Mouse (Mus musculus) R1 (cell line): ENCODE data around the gene Gm12789.
"Not testable (repeated sequence)": the region's sequence is repeated elsewhere in the genome, so short reads cannot be mapped to it uniquely, and the experiment has no call there.

ENCODE experiments used
- DNase-seq: peaks from one replicate; pipeline ENCODE4 v3.0.0-alpha.2; 2018; ENCODE audit warnings: low read depth, low spot score

The Gm12789 gene

GRCm38 (mm10) chr4:101986326-101986725 lies at the start of gene Gm12789:
Gm12789 (plus strand) TSS chr4:101986626.
- not testable (repeated sequence) for DNase-seq

GRCm38 (mm10) chr4:101940107-101940506 lies 46.3 kb upstream of the Gm12789 start, which contains the start of gene Gm12794:
Gm12794 (plus strand) TSS chr4:101940407.
- not testable (repeated sequence) for DNase-seq

DNA sequence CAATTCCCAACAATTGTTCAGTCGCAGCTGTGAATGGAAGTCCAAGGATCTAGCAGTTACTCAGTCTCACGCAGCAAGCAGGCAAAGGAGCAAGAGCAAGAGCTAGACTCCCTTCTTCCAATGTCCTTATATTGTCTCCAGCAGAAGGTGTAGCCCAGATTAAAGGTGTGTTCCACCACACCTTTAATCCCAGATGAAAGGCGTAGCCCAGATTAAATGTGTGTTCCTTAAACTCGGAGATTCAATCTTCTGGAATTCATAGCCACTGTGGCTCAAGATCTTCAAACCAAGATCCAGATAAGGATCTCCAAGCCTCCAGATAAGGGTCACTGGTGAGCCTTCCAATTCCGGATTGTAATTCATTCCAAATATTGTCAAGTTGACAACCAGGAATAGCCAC lies 5.5 kb upstream of the Gm12789 start, which contains the start of gene Gm12790:
TSS of gene Gm12790 (minus strand) at position 101 of the 400 bp plus-strand sequence.
- not testable (repeated sequence) for DNase-seq

DNA sequence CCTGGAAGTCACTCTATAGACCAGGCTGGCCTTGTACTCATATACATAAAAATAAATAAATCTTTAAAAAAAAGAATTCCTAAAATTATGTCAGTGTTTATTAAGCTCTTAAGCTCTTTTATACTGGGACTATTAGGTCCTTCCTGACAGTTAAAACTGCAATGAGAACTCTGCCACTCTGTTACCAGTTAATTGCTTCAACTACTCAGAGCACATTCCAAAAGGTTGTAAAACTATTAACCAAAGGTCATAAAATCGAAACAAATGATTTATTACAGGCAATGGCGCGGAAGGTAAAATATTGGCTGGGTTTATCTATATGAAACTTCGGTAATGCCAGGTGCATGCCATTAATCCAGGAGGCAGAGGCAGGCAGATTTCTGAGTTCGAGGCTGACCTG lies 748 bp upstream of the Gm12789 start:
- DNase-seq: no peak

- DNase-seq: peak; percentile 73
These were observed 11.0 kb downstream of the Gm12789 start for GRCm38 (mm10) chr4:101997426-101997825.

GRCm38 (mm10) chr4:101998267-101998922 lies 12.0 kb downstream of the Gm12789 start:
- DNase-seq: peak; percentile 85

DNA sequence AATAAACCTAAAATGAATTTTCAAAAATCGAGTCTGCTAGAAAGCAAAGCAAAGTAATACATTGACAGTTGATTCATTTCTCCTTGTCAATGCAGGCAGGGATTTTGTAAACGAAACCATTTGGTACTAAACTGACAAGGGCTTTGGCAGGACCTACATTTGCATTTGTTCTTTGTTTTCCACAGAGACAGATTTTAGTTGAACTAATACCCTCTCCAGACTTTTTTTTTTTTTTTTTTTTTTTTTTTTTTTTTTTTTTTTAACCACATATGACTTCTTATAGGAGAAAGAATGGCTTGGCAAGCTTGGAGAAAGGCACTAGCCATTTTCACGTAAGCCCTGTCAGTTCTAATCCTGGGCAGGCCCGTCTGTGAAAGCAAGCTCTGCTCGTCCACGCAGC lies 40.2 kb downstream of the Gm12789 start:
- no peak for DNase-seq
